Mouse (Mus musculus): Measurements from ENCODE around the gene Epb41l1. TPM values are rescaled to one million over a fixed set of nuclear protein-coding genes. Genes with fewer than 3 reads are reported as not detected.

Gene Epb41l1
- polyA plus RNA-seq, 1 experiment from 2014 or later: 0.49 TPM

- H3K4me3 ChIP-seq (ENCODE audit: low read depth, low read length): no peak overlapping the region
- peak; percentile 80 for DNase-seq
- no peaks in the 10 kb centered on the region for H3K9me3 ChIP-seq (ENCODE audit: low read length)
- no peaks in the 10 kb centered on the region for H3K36me3 ChIP-seq (replicated peaks; ENCODE audit: insufficient read depth, low read length)
- H3K4me2 ChIP-seq (ENCODE audit: low read depth, low read length): no peak overlapping the region
- H3K27me3 ChIP-seq (ENCODE audit: insufficient read depth, low read length): no peaks in the 10 kb centered on the region
- H3K9ac ChIP-seq (replicated peaks): no peak overlapping the region
- peak overlapping the region; percentile 67 for H3K27ac ChIP-seq (ENCODE audit: low read depth)
- ATAC-seq: peak; percentile 95
- 53% methylated on average over 7 of the region's 7 CpGs for WGBS (ENCODE audit: insufficient replicate concordance)
- H3K4me1 ChIP-seq (ENCODE audit: insufficient read depth): peaks cover 8% of the 10 kb centered on the region
- peak; percentile 50; the same call in 1 of the 2 replicates for TF ChIP-seq EP300 (IDR thresholded peaks at IDR 0.05; ENCODE audit: low read depth)
- TF ChIP-seq CTCF (IDR thresholded peaks at IDR 0.05; ENCODE audit: low read depth): no peak
Measured at GRCm38 (mm10) chr2:156453822-156454221, 33.1 kb downstream of the Epb41l1 start.

GRCm38 (mm10) chr2:156455508-156456108 lies 34.9 kb downstream of the Epb41l1 start:
- H3K4me3 ChIP-seq (ENCODE audit: low read depth, low read length): no peak overlapping the region
- no peaks in the 10 kb centered on the region for H3K27me3 ChIP-seq (ENCODE audit: insufficient read depth, low read length)
- TF ChIP-seq CTCF (IDR thresholded peaks at IDR 0.05; ENCODE audit: low read depth) (no peak), EP300 (IDR thresholded peaks at IDR 0.05; ENCODE audit: low read depth) (no peak)
- no peaks in the 10 kb centered on the region for H3K36me3 ChIP-seq (replicated peaks; ENCODE audit: insufficient read depth, low read length)
- H3K27ac ChIP-seq (ENCODE audit: low read depth): no peak overlapping the region
- DNase-seq (no peak), ATAC-seq (no peak)
- H3K4me2 ChIP-seq (ENCODE audit: low read depth, low read length): no peak overlapping the region
- peaks cover 8% of the 10 kb centered on the region for H3K4me1 ChIP-seq (ENCODE audit: insufficient read depth)
- 81% methylated on average over 9 of the region's 9 CpGs for WGBS (ENCODE audit: insufficient replicate concordance)
- H3K9me3 ChIP-seq (ENCODE audit: low read length): no peaks in the 10 kb centered on the region
- H3K9ac ChIP-seq (replicated peaks): no peak overlapping the region

GRCm38 (mm10) chr2:156456386-156457342 lies 36.0 kb downstream of the Epb41l1 start:
- Histone ChIP-seq H3K4me3 (ENCODE audit: low read depth, low read length) (no peak overlapping the region), H3K36me3 (replicated peaks; ENCODE audit: insufficient read depth, low read length) (no peaks in the 10 kb centered on the region), H3K27me3 (ENCODE audit: insufficient read depth, low read length) (no peaks in the 10 kb centered on the region), H3K9me3 (ENCODE audit: low read length) (no peaks in the 10 kb centered on the region), H3K27ac (ENCODE audit: low read depth) (no peak overlapping the region), H3K9ac (replicated peaks) (no peak overlapping the region), H3K4me2 (ENCODE audit: low read depth, low read length) (no peak overlapping the region), H3K4me1 (ENCODE audit: insufficient read depth) (peaks cover 8% of the 10 kb centered on the region)
- DNase-seq (no peak), ATAC-seq (no peak)
- WGBS (ENCODE audit: insufficient replicate concordance): 65% methylated on average over 14 of the region's 14 CpGs
- TF ChIP-seq EP300 (IDR thresholded peaks at IDR 0.05; ENCODE audit: low read depth) (no peak), CTCF (IDR thresholded peaks at IDR 0.05; ENCODE audit: low read depth) (no peak)

- no peak for TF ChIP-seq EP300 (IDR thresholded peaks at IDR 0.05; ENCODE audit: low read depth)
- TF ChIP-seq CTCF (IDR thresholded peaks at IDR 0.05; ENCODE audit: low read depth): no peak
- no peak for ATAC-seq
- H3K9me3 ChIP-seq (ENCODE audit: low read length): no peaks in the 10 kb centered on the region
- H3K9ac ChIP-seq (replicated peaks): no peak overlapping the region
- H3K27me3 ChIP-seq (ENCODE audit: insufficient read depth, low read length): no peaks in the 10 kb centered on the region
- H3K4me2 ChIP-seq (ENCODE audit: low read depth, low read length): no peak overlapping the region
- no peaks in the 10 kb centered on the region for H3K36me3 ChIP-seq (replicated peaks; ENCODE audit: insufficient read depth, low read length)
- peaks cover 8% of the 10 kb centered on the region for H3K4me1 ChIP-seq (ENCODE audit: insufficient read depth)
- peak; percentile 58 for DNase-seq
- no peak overlapping the region for H3K27ac ChIP-seq (ENCODE audit: low read depth)
- H3K4me3 ChIP-seq (ENCODE audit: low read depth, low read length): no peak overlapping the region
- 65% methylated on average over 4 of the region's 4 CpGs for whole genome bisulfite sequencing (ENCODE audit: insufficient replicate concordance)
Measured at GRCm38 (mm10) chr2:156457343-156457717, 36.6 kb downstream of the Epb41l1 start.

GRCm38 (mm10) chr2:156460470-156460869 lies 39.8 kb downstream of the Epb41l1 start:
- no peak for TF ChIP-seq EP300 (IDR thresholded peaks at IDR 0.05; ENCODE audit: low read depth)
- peak; percentile 49 for TF ChIP-seq CTCF (IDR thresholded peaks at IDR 0.05; ENCODE audit: low read depth)
- no peak overlapping the region for H3K27ac ChIP-seq (ENCODE audit: low read depth)
- WGBS (ENCODE audit: insufficient replicate concordance): 40% methylated on average over 14 of the region's 14 CpGs
- peak; percentile 42 for DNase-seq
- H3K9ac ChIP-seq (replicated peaks): no peak overlapping the region
- H3K4me3 ChIP-seq (ENCODE audit: low read depth, low read length): no peak overlapping the region
- no peaks in the 10 kb centered on the region for H3K9me3 ChIP-seq (ENCODE audit: low read length)
- H3K4me2 ChIP-seq (ENCODE audit: low read depth, low read length): no peak overlapping the region
- no peak for ATAC-seq
- no peaks in the 10 kb centered on the region for H3K36me3 ChIP-seq (replicated peaks; ENCODE audit: insufficient read depth, low read length)
- no peaks in the 10 kb centered on the region for H3K4me1 ChIP-seq (ENCODE audit: insufficient read depth)
- no peaks in the 10 kb centered on the region for H3K27me3 ChIP-seq (ENCODE audit: insufficient read depth, low read length)

Data from liver, postnatal 0 days (tissue).